Mouse (Mus musculus): Measurements from ENCODE around the gene Cxcl1. TPM values are rescaled to one million over a fixed set of nuclear protein-coding genes. Genes with fewer than 3 reads are reported as not detected.

Cxcl1 gene
- total RNA-seq (2023) = not detected

DNA sequence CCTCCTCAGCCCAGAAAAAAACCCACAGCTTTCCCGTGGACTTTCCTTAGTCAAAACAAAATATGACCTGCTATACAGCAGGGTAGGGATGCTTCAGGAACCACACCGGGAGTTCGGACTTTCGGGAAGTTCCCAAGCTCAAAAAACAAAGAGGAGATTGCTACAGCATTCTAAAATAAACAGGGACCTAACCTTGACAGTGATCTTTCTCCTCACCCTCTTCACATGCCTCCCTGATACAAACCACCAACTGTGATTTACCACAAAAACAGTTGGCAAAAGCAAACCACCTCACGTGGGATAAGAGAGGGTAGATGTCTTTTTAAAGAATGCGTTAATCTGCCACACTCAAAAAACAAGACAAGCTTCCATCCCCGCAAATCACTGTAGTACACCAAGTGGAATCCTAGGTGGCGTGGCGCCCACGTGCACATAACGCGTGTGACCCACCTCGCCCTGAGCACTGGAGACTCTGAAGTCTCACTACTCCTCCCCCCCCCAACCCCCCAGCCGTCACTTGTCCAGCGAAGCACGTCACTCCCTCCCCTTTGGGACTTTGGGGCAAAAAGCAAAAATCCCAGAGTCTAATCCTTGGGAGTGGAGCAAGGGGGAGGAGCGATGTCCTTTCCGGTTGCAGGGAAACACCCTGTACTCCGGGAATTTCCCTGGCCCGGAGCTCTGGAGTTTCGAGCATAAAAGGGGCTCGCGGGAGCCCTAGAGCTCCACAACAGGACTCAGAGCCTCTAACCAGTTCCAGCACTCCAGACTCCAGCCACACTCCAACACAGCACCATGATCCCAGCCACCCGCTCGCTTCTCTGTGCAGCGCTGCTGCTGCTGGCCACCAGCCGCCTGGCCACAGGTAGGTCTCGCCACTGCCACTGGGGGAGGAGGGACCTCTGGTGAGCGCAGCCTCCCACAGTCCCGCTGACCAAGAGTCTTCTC lies at the start of gene Cxcl1:
TSS of gene Cxcl1 (plus strand) at position 723 of the 945 bp plus-strand sequence.

DNA sequence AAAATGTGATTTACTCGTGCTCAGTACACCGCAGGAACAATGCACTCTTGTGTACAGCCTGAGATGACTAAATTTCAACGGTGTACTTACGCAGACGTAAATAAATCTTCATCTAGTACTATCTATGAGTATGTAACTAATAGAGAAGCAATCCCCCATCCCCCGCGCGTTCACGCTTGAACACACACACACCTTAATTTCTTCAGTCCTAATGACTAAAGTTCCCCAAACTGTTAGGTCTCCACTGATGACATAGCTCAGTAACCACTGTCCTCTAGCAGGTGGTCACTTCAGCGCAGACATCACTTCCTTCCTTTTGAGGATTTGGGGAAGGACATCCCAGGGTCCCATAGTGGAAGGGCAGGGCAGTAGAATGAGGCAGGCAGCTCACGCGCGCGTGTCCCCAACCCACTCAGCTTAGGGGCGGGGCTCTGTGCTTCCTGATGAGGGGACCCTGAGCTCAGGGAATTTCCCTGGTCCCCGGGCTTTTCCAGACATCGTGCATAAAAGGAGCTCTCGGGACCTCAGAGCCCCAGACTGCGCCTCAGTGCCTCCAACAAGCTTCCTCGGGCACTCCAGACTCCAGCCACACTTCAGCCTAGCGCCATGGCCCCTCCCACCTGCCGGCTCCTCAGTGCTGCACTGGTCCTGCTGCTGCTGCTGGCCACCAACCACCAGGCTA lies 12.4 kb downstream of the Cxcl1 start, which contains the start of gene Cxcl2:
TSS of gene Cxcl2 (plus strand) at position 533 of the 682 bp plus-strand sequence.

DNA sequence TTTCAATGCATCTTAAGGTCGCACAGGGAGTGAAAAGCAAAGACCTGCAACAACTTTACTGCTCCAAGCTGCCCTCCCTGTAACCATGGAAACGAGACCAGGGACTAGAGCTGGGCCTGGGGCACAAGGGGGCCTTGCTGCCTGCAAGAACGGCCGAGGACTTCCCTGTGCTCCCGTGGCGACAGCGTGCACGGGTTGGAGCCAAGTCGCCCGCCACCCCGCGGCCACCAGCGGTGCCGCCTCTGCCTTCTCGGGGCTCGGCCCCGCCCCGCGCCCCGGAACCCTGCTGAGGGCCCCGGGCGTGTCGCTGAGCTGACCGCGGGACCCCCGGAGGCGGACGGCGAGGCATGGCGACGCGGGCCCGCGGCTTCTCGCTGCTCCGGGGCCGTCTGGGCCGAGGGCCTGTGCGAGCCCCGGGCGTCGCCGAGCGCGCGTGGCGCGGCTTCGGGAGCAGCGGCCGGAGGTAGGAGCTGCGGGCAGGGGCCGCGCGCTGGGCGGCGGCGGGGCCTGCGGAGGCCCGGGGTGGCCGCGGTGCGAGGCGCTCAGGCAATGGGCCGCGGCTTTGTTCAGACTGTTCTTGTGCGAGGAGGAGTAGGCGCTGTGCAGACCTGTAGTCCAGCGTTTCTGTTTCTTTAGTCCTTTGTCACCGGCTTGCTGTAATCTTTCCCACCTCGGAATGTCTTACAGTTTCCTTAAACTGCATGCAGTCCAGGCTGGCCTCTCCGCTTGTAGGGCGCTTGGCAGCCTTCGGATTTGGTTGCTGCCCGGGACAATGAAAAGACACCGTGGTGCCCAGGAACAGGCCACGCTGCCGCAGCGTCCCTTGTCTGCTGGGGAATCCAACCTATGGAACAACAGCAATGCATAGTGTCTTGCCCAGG lies 40.2 kb downstream of the Cxcl1 start, which contains the start of gene Mthfd2l:
TSS of gene Mthfd2l (plus strand) at position 147 of the 881 bp plus-strand sequence.

Other genes with a start within 250 kb of the Cxcl1 start
- gene Cxcl5, start 131.9 kb upstream of the Cxcl1 start, total RNA-seq (2023) = not detected
- 10 to 100 TPM in 1 of 2 experiments, 1 to 10 TPM in 1; 7.1 to 14.8 TPM for gene Ppbp, start 122.7 kb upstream of the Cxcl1 start, total RNA-seq (2023)
- 10 to 100 TPM; 18.0 to 20.6 TPM for gene Pf4, start 118.8 kb upstream of the Cxcl1 start, total RNA-seq (2023)
- 1 to 10 TPM; 2.3 to 2.6 TPM for gene Cxcl3, start 105.1 kb upstream of the Cxcl1 start, total RNA-seq (2023)
- not detected for gene Cxcl15, start 96.7 kb upstream of the Cxcl1 start, total RNA-seq (2023)
- gene Cxcl2, start 12.6 kb downstream of the Cxcl1 start, total RNA-seq (2023) = 100 to 1,000 TPM; 405 to 433 TPM
- gene Mthfd2l, start 39.9 kb downstream of the Cxcl1 start, total RNA-seq (2023) = 1 to 10 TPM; 2.5 to 3.9 TPM
- gene Epgn, start 136.2 kb downstream of the Cxcl1 start, total RNA-seq (2023) = under 1 TPM in 1 of 2 experiments, not detected in 1; 0.51 TPM
- not detected for gene Ereg, start 183.4 kb downstream of the Cxcl1 start, total RNA-seq (2023)
- gene Areg, start 248.4 kb downstream of the Cxcl1 start, total RNA-seq (2023) = under 1 TPM in 1 of 2 experiments, not detected in 1; 0.62 TPM